Mouse (Mus musculus) liver, postnatal 0 days (tissue): Measurements from ENCODE around the gene Thbs1.

Experiments used
- CTCF ChIP-seq: sonication (generic); IDR thresholded peaks from 2 replicates; pipeline ENCODE4 v1.5.1; 2016; ENCODE audit warnings: antibody characterized with exemption, low read depth
- EP300 ChIP-seq: IDR thresholded peaks from 2 replicates; pipeline ENCODE4 v1.6.1; 2016; ENCODE audit warnings: antibody characterized with exemption, low read depth, mild to moderate bottlenecking

- TF ChIP-seq EP300 (no peak), CTCF (no peak)
Observed at GRCm38 (mm10) chr2:118125211-118125939, 13.7 kb downstream of the Thbs1 start.
